Mouse (Mus musculus) cerebellum, postnatal 4 days (tissue): ENCODE data around the gene Samd13.

ENCODE experiments used
- DNase-seq, 2 experiments: peaks; one replicate each; pipeline ENCODE4 v3.0.0; 2022; ENCODE audit warnings: low spot score in 2 of 2, mixed read lengths in 1 of 2

The Samd13 gene

GRCm38 (mm10) chr3:146684811-146685675 is at the start of gene Samd13:
Gene Samd13, minus strand, starts transcription at chr3:146685592.
- DNase-seq = peak; percentile 57 to 74

- no peak for DNase-seq
Observed at GRCm38 (mm10) chr3:146731499-146731898, 46.1 kb upstream of the Samd13 start.

- no peak for DNase-seq
Observed at GRCm38 (mm10) chr3:146723037-146723436, 37.6 kb upstream of the Samd13 start.

- DNase-seq = no peak
Observed at GRCm38 (mm10) chr3:146719696-146720095, 34.3 kb upstream of the Samd13 start.

- no peak for DNase-seq
Observed at GRCm38 (mm10) chr3:146718251-146718650, 32.9 kb upstream of the Samd13 start.

GRCm38 (mm10) chr3:146712305-146712704 is 26.9 kb upstream of the Samd13 start:
- DNase-seq = no peak

GRCm38 (mm10) chr3:146711559-146711958 is 26.2 kb upstream of the Samd13 start:
- no peak for DNase-seq

GRCm38 (mm10) chr3:146711084-146711483 is 25.7 kb upstream of the Samd13 start:
- DNase-seq = no peak

GRCm38 (mm10) chr3:146709086-146709485 is 23.7 kb upstream of the Samd13 start:
- DNase-seq = no peak

GRCm38 (mm10) chr3:146708381-146708780 is 23.0 kb upstream of the Samd13 start:
- no peak for DNase-seq

GRCm38 (mm10) chr3:146704099-146704498 is 18.7 kb upstream of the Samd13 start:
- no peak for DNase-seq

- DNase-seq = no peak
Observed at GRCm38 (mm10) chr3:146700051-146700450, 14.7 kb upstream of the Samd13 start.

GRCm38 (mm10) chr3:146698982-146699381 is 13.6 kb upstream of the Samd13 start:
- no peak for DNase-seq

- no peak for DNase-seq
Observed at GRCm38 (mm10) chr3:146692547-146692946, 7.2 kb upstream of the Samd13 start.

GRCm38 (mm10) chr3:146687121-146687725 is 1.8 kb upstream of the Samd13 start:
- no peak for DNase-seq

GRCm38 (mm10) chr3:146686428-146686827 is 1.0 kb upstream of the Samd13 start:
- no peak for DNase-seq

- no peak for DNase-seq
Observed at GRCm38 (mm10) chr3:146683095-146683494, 2.3 kb downstream of the Samd13 start.

- DNase-seq = peak in 1 of 2 experiments; percentile 46
Observed at GRCm38 (mm10) chr3:146682140-146682651, 3.2 kb downstream of the Samd13 start.

GRCm38 (mm10) chr3:146681696-146682095 is 3.7 kb downstream of the Samd13 start:
- DNase-seq = no peak

GRCm38 (mm10) chr3:146680625-146681024 is 4.8 kb downstream of the Samd13 start:
- no peak for DNase-seq

- no peak for DNase-seq
Observed at GRCm38 (mm10) chr3:146679646-146680045, 5.7 kb downstream of the Samd13 start.

GRCm38 (mm10) chr3:146676193-146676592 is 9.2 kb downstream of the Samd13 start:
- no peak for DNase-seq

GRCm38 (mm10) chr3:146675101-146675500 is 10.3 kb downstream of the Samd13 start:
- DNase-seq = no peak
